Mouse (Mus musculus) olfactory bulb, adult 2 months (tissue): ENCODE results near the gene Olfr1206.

ENCODE experiments used
- CTCF ChIP-seq: fragments of 200-500 bp; IDR thresholded peaks from 2 replicates; pipeline ENCODE4 v1.5.1; 2012; ENCODE audit warnings: low read depth, mild to moderate bottlenecking, low read length, moderate library complexity; ENCODE audit not compliant: insufficient read depth
- POLR2A ChIP-seq: fragments of 200-500 bp; IDR thresholded peaks from 2 replicates; pipeline ENCODE4 v1.6.1; 2012; ENCODE audit warnings: mild to moderate bottlenecking, low read depth, low read length, moderate library complexity; ENCODE audit not compliant: insufficient read depth

- TF ChIP-seq CTCF (no peak), POLR2A (no peak)
Measured at GRCm38 (mm10) chr2:88829437-88829836, 33.6 kb upstream of the Olfr1206 start, which contains the start of gene Olfr1205.
